Mouse (Mus musculus) heart, embryonic 13.5 days (tissue): ENCODE measurements at regions not wholly inside any gene's neighbourhood (a gene's known extent, or its start where the extent isn't known, plus 50 kb on each side); places are given as distances from the start of the nearest gene placed in this dataset.

Experiments
- ATAC-seq: fragments of 200-750 bp; cut with Nextera tagmentation; 2 replicates; pipeline ENCODE4 v1.8.0; 2017; ENCODE audit warnings: moderate TSS enrichment; ENCODE audit not compliant: insufficient number of reproducible peaks, low FRiP score, low TSS enrichment; ENCODE audit errors: extremely low read depth
- H3K27ac ChIP-seq: fragments of 300-500 bp; sonication (generic); replicated peaks from 2 replicates; pipeline ENCODE4 v1.5.1; 2015; ENCODE audit warnings: moderate library complexity, mild to moderate bottlenecking, inconsistent platforms
- H3K27me3 ChIP-seq: fragments of 300-500 bp; sonication (generic); replicated peaks from 2 replicates; pipeline ENCODE4 v1.6.1; 2015; ENCODE audit warnings: mild to moderate bottlenecking, inconsistent platforms
- H3K36me3 ChIP-seq: fragments of 300-500 bp; sonication (generic); 2 replicates; pipeline ENCODE4 v1.6.1; 2015; ENCODE audit warnings: mild to moderate bottlenecking, inconsistent platforms
- H3K4me1 ChIP-seq: fragments of 300-500 bp; sonication (generic); 2 replicates; pipeline ENCODE4 v1.6.1; 2015; ENCODE audit warnings: inconsistent platforms
- H3K4me2 ChIP-seq: fragments of 300-500 bp; sonication (generic); 2 replicates; pipeline ENCODE4 v1.6.1; 2015; ENCODE audit warnings: inconsistent platforms, mild to moderate bottlenecking, moderate library complexity
- H3K4me3 ChIP-seq: fragments of 300-500 bp; sonication (generic); 2 replicates; pipeline ENCODE4 v1.5.1; 2015; ENCODE audit warnings: moderate library complexity, mild to moderate bottlenecking, inconsistent platforms
- H3K9ac ChIP-seq: fragments of 300-500 bp; sonication (generic); 2 replicates; pipeline ENCODE4 v1.6.1; 2015; ENCODE audit warnings: inconsistent platforms, mild to moderate bottlenecking, moderate library complexity
- H3K9me3 ChIP-seq: fragments of 300-500 bp; sonication (generic); 2 replicates; pipeline ENCODE4 v1.6.1; 2016; ENCODE audit warnings: inconsistent platforms
- WGBS: fragments of 180-500 bp; shearing (Covaris S2); methylation state at CpG from one replicate; pipeline ENCODE4 v1.1.7; 2015; ENCODE audit warnings: mixed read lengths; 5-methylcytosine and 5-hydroxymethylcytosine counted together

- no peak overlapping the region for H3K4me2 ChIP-seq
- WGBS: 18% methylated on average over 9 of the region's 9 CpGs
- no peaks in the 10 kb centered on the region for H3K36me3 ChIP-seq
- 0 out of 2 replicates have a peak overlapping the region, but pooled peaks have one; percentile 24 for H3K27ac ChIP-seq
- ATAC-seq: peak; percentile 24; the same call in 1 of the 2 replicates
- H3K4me1 ChIP-seq: peaks cover 7% of the 10 kb centered on the region; the same call in 1 of the 2 replicates
- no peak overlapping the region for H3K4me3 ChIP-seq
- H3K9ac ChIP-seq: no peak overlapping the region
- no peaks in the 10 kb centered on the region for H3K9me3 ChIP-seq
- peaks cover 19% of the 10 kb centered on the region; the same call in 1 of the 2 replicates for H3K27me3 ChIP-seq
Observed at GRCm38 (mm10) chr1:128803433-128804060, 211.5 kb upstream of the Cxcr4 start.

- Histone ChIP-seq H3K4me1 (peaks cover 7% of the 10 kb centered on the region; the same call in 1 of the 2 replicates), H3K27me3 (peaks cover 19% of the 10 kb centered on the region; the same call in 1 of the 2 replicates), H3K4me2 (no peak overlapping the region), H3K9ac (no peak overlapping the region), H3K36me3 (no peaks in the 10 kb centered on the region), H3K4me3 (no peak overlapping the region), H3K9me3 (no peaks in the 10 kb centered on the region), H3K27ac (no peak overlapping the region)
- ATAC-seq: no peak
Observed at GRCm38 (mm10) chr1:128803058-128803432, 211.0 kb upstream of the Cxcr4 start.

- Histone ChIP-seq H3K27me3 (peaks cover 16% of the 10 kb centered on the region; the same call in 1 of the 2 replicates), H3K36me3 (no peaks in the 10 kb centered on the region), H3K4me2 (no peak overlapping the region), H3K4me1 (peaks cover 3% of the 10 kb centered on the region; the same call in 1 of the 2 replicates), H3K27ac (no peak overlapping the region), H3K9me3 (no peaks in the 10 kb centered on the region), H3K4me3 (no peak overlapping the region), H3K9ac (no peak overlapping the region)
- no peak for ATAC-seq
- WGBS: 74% methylated on average over 4 of the region's 4 CpGs
Observed at GRCm38 (mm10) chr1:128798721-128799120, 206.6 kb upstream of the Cxcr4 start.

GRCm38 (mm10) chr1:128795654-128796053 lies 203.6 kb upstream of the Cxcr4 start:
- no peak overlapping the region for H3K4me2 ChIP-seq
- ATAC-seq: no peak
- 75% methylated on average over 6 of the region's 6 CpGs for WGBS

GRCm38 (mm10) chr1:128790881-128791280 lies 198.8 kb upstream of the Cxcr4 start:
- no peak overlapping the region for H3K9ac ChIP-seq
- H3K36me3 ChIP-seq: no peaks in the 10 kb centered on the region
- H3K27ac ChIP-seq: no peak overlapping the region
- H3K27me3 ChIP-seq: no peaks in the 10 kb centered on the region
- no peak overlapping the region for H3K4me2 ChIP-seq
- ATAC-seq: no peak
- H3K4me3 ChIP-seq: no peak overlapping the region
- 79% methylated on average over 6 of the region's 6 CpGs for WGBS
- H3K9me3 ChIP-seq: no peaks in the 10 kb centered on the region
- no peaks in the 10 kb centered on the region for H3K4me1 ChIP-seq

More at GRCm38 (mm10) chr1:128795654-128796053, 203.6 kb upstream of the Cxcr4 start:
- H3K27me3 ChIP-seq: 0 out of 2 replicates have a peak, but pooled peaks cover 3% of the 10 kb centered on the region
- no peaks in the 10 kb centered on the region for H3K9me3 ChIP-seq
- no peak overlapping the region for H3K4me3 ChIP-seq
- no peak overlapping the region for H3K27ac ChIP-seq
- H3K4me1 ChIP-seq: no peaks in the 10 kb centered on the region
- H3K36me3 ChIP-seq: no peaks in the 10 kb centered on the region
- no peak overlapping the region for H3K9ac ChIP-seq

- H3K36me3 ChIP-seq: no peaks in the 10 kb centered on the region
- H3K9ac ChIP-seq: no peak overlapping the region
- H3K4me1 ChIP-seq: no peaks in the 10 kb centered on the region
- H3K9me3 ChIP-seq: no peaks in the 10 kb centered on the region
- H3K4me2 ChIP-seq: no peak overlapping the region
- no peak for ATAC-seq
- no peak overlapping the region for H3K4me3 ChIP-seq
- H3K27me3 ChIP-seq: no peaks in the 10 kb centered on the region
- H3K27ac ChIP-seq: no peak overlapping the region
- WGBS: 63% methylated on average over 3 of the region's 3 CpGs
Observed at GRCm38 (mm10) chr1:128789567-128790335, 197.7 kb upstream of the Cxcr4 start.

- Histone ChIP-seq H3K27me3 (no peaks in the 10 kb centered on the region), H3K36me3 (no peaks in the 10 kb centered on the region), H3K4me3 (no peak overlapping the region), H3K4me1 (no peaks in the 10 kb centered on the region), H3K27ac (no peak overlapping the region), H3K9me3 (no peaks in the 10 kb centered on the region), H3K9ac (no peak overlapping the region), H3K4me2 (no peak overlapping the region)
- ATAC-seq: no peak
- WGBS: 50% methylated on average over 6 of the region's 6 CpGs
Observed at GRCm38 (mm10) chr1:128788227-128788626, 196.1 kb upstream of the Cxcr4 start.

- no peak for ATAC-seq
- Histone ChIP-seq H3K4me1 (no peaks in the 10 kb centered on the region), H3K36me3 (no peaks in the 10 kb centered on the region), H3K27me3 (no peaks in the 10 kb centered on the region), H3K27ac (no peak overlapping the region), H3K4me3 (no peak overlapping the region), H3K9me3 (no peaks in the 10 kb centered on the region), H3K9ac (no peak overlapping the region), H3K4me2 (no peak overlapping the region)
- WGBS: 61% methylated on average over 14 of the region's 14 CpGs
Observed at GRCm38 (mm10) chr1:128786941-128787569, 195.0 kb upstream of the Cxcr4 start.

GRCm38 (mm10) chr1:128782286-128782685 lies 190.2 kb upstream of the Cxcr4 start:
- WGBS: 81% methylated on average over 2 of the region's 2 CpGs
- no peak for ATAC-seq
- H3K9me3 ChIP-seq: no peaks in the 10 kb centered on the region
- H3K4me1 ChIP-seq: no peaks in the 10 kb centered on the region
- no peak overlapping the region for H3K9ac ChIP-seq
- no peak overlapping the region for H3K27ac ChIP-seq
- no peak overlapping the region for H3K4me3 ChIP-seq
- no peaks in the 10 kb centered on the region for H3K27me3 ChIP-seq
- no peak overlapping the region for H3K4me2 ChIP-seq
- no peaks in the 10 kb centered on the region for H3K36me3 ChIP-seq

GRCm38 (mm10) chr1:128781871-128782270 lies 189.8 kb upstream of the Cxcr4 start:
- 68% methylated on average over 7 of the region's 7 CpGs for WGBS
- H3K4me3 ChIP-seq: no peak overlapping the region
- ATAC-seq: no peak

GRCm38 (mm10) chr1:128781311-128781710 lies 189.2 kb upstream of the Cxcr4 start:
- ATAC-seq: no peak
- 68% methylated on average over 4 of the region's 4 CpGs for WGBS
- Histone ChIP-seq H3K36me3 (no peaks in the 10 kb centered on the region), H3K4me1 (no peaks in the 10 kb centered on the region), H3K9ac (no peak overlapping the region), H3K27ac (no peak overlapping the region), H3K4me2 (no peak overlapping the region), H3K27me3 (no peaks in the 10 kb centered on the region), H3K4me3 (no peak overlapping the region), H3K9me3 (no peaks in the 10 kb centered on the region)

More at GRCm38 (mm10) chr1:128781871-128782270, 189.8 kb upstream of the Cxcr4 start:
- H3K27ac ChIP-seq: no peak overlapping the region
- H3K9ac ChIP-seq: no peak overlapping the region
- H3K4me2 ChIP-seq: no peak overlapping the region
- no peaks in the 10 kb centered on the region for H3K36me3 ChIP-seq
- no peaks in the 10 kb centered on the region for H3K27me3 ChIP-seq
- no peaks in the 10 kb centered on the region for H3K9me3 ChIP-seq
- H3K4me1 ChIP-seq: no peaks in the 10 kb centered on the region
